Mouse (Mus musculus) olfactory bulb, adult 2 months (tissue): ENCODE results near the gene Tacstd2. TPM values are rescaled to one million over a fixed set of nuclear protein-coding genes. Genes with fewer than 3 reads are reported as not detected.
"Not testable (repeated sequence)": the region's sequence is repeated elsewhere in the genome, so short reads cannot be mapped to it uniquely, and the experiment has no call there.

Source experiments
- H3K27ac ChIP-seq: fragments of 200-500 bp; 2 replicates; pipeline ENCODE4 v1.5.1; 2012; ENCODE audit warnings: low read depth, low read length; ENCODE audit not compliant: insufficient read depth
- H3K4me1 ChIP-seq: fragments of 200-500 bp; 2 replicates; pipeline ENCODE4 v1.6.1; 2012; ENCODE audit warnings: low read length; ENCODE audit not compliant: control insufficient read depth, insufficient read depth
- H3K4me3 ChIP-seq: fragments of 200-500 bp; 2 replicates; pipeline ENCODE4 v1.5.1; 2012; ENCODE audit warnings: mild to moderate bottlenecking, low read depth, low read length, moderate library complexity; ENCODE audit not compliant: insufficient read depth
- CTCF ChIP-seq: fragments of 200-500 bp; IDR thresholded peaks from 2 replicates; pipeline ENCODE4 v1.5.1; 2012; ENCODE audit warnings: low read depth, mild to moderate bottlenecking, low read length, moderate library complexity; ENCODE audit not compliant: insufficient read depth
- POLR2A ChIP-seq: fragments of 200-500 bp; IDR thresholded peaks from 2 replicates; pipeline ENCODE4 v1.6.1; 2012; ENCODE audit warnings: mild to moderate bottlenecking, low read depth, low read length, moderate library complexity; ENCODE audit not compliant: insufficient read depth
- WGBS: fragments of 180-500 bp; shearing (Covaris S2); methylation state at CpG from one replicate; pipeline ENCODE4 v1.1.7; 2018; 5-methylcytosine and 5-hydroxymethylcytosine counted together
- polyA plus RNA-seq: library from polyadenylated mRNA; stranded (reverse); fragments of >200 nt; gene quantifications from 2 replicates; pipeline ENCODE4 v1.2.4, GENCODE M21; 2012; ENCODE audit warnings: low replicate concordance; ENCODE audit not compliant: missing spikeins, insufficient read depth, insufficient read length

Gene Tacstd2
- polyA plus RNA-seq, 1 experiment, result not detected

DNA sequence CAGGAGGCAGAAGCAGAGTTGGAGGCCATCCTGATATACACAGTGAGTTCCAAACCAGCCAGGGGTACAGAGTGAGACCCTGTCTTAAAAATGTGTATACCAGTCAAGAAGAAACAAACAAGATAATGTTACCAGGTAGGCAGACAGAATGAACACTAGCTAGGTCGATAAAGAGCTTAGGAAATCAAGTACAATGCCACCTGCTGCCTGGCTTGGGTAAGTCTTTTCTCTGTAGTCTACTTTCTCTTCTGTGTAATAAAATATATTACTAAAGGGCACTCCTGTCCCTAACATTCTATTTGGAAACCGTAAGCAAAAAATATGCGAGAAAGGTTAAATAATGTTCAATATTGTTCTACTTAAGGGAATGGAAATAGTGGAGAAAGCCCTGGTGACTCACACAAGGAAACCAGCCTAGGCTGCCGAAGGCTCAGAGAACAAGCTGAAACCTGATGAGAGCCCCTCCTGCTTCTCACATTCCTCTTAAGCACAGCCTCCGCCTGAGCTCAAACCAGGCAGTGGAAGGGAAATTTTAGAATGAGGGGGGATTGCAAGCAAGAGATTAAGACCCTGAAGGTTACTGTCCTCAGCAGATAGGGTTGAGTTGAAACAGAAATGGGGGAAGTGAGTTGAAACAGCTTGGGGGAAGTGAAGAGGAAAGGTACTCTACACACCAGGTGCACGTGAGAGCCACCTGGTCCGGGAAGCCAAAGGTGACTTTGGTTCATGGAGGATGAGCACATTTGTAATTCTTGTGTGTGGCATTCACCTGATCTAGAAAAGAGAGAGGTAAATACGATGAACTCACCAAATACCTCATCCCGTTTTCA, 4.4 kb downstream of the Tacstd2 start:
- WGBS, result 63% methylated on average over 9 of the region's 9 CpGs
- peaks cover 11% of the 10 kb centered on the region for H3K4me1 ChIP-seq
- no peak overlapping the region for H3K27ac ChIP-seq
- TF ChIP-seq CTCF (no peak), POLR2A (no peak)
- H3K4me3 ChIP-seq, result no peak overlapping the region

DNA sequence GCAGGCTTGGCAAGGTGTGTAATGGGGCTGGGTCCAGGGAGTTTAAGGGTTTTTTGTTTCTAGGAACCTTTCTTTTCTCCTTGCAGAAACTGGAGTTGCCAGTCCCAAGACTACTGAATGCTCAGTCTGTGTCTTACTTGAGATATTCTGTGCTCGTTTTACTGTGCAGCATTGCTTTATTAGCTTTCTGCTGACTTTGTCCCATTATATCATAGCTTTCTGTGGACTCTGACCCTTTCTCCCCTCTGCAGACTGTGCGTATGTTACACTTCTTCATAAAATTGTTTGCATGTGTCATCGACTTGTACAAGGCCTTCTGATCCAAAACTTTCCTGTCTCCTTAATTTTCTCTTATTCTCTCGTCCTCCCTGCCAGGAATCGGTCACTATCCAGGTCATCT, 9.2 kb downstream of the Tacstd2 start:
- no peak overlapping the region for H3K27ac ChIP-seq
- no peak for TF ChIP-seq CTCF
- TF ChIP-seq POLR2A, result no peak
- WGBS, result 85% methylated on average over 5 of the region's 5 CpGs
- no peak overlapping the region for H3K4me3 ChIP-seq
- H3K4me1 ChIP-seq, result no peaks in the 10 kb centered on the region

GRCm38 (mm10) chr6:67510752-67511151, 24.8 kb downstream of the Tacstd2 start:
- H3K4me1 ChIP-seq, result no peaks in the 10 kb centered on the region
- H3K27ac ChIP-seq, result no peak overlapping the region
- TF ChIP-seq POLR2A (no peak), CTCF (no peak)
- H3K4me3 ChIP-seq, result no peak overlapping the region

DNA sequence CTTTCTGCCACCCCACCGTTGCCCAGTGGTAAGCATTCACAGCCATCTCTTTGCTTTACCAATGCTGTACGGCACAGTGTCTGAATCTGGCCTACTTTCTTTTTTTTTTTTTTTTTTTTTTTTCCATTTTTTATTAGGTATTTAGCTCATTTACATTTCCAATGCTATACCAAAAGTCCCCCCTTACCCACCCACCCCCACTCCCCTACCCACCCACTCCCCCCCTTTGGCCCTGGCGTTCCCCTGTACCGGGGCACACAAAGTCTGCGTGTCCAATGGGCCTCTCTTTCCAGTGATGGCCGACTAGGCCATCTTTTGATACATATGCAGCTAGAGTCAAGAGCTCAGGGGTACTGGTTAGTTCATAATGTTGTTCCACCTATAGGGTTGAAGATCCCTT, 33.7 kb downstream of the Tacstd2 start:
- H3K4me1 ChIP-seq, H3K4me3 ChIP-seq, H3K27ac ChIP-seq: not testable (repeated sequence)
- WGBS, result 88% methylated on average over 2 of the region's 6 CpGs

DNA sequence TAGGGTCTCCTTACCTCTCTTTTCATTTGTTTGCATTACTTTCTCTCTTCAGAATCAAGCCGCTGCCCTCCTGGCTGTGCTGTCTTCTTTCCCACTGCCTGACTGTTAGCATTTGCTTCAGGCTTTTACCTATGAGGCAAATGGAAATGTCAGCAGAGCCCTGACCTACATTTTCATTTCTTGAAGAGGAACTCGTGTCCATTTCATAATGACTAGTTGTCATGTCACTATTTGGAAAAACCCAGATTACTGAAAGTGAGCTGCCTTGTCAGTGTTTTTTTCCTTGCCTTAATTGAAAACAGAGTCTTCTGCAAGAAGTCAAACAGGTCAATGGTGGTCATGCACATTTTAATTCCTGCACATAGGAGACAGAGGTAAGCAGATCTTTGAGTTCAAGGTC, 43.8 kb downstream of the Tacstd2 start, which contains the start of gene Il23r:
TSS of gene Il23r (minus strand) at position 101 of the 400 bp plus-strand sequence.
- TF ChIP-seq POLR2A (no peak), CTCF (no peak)
- Histone ChIP-seq H3K4me3 (no peak within 1 kb of the TSS), H3K27ac (no peak within 1 kb of the TSS), H3K4me1 (no peaks in the 10 kb centered on the region)
- 75% methylated on average over 2 of the region's 2 CpGs for WGBS

Other genes starting within 250 kb of the Tacstd2 start
- not detected in 2 replicates for gene Il12rb2, start 159.6 kb downstream of the Tacstd2 start, polyA plus RNA-seq
- gene Il23r, start 43.9 kb downstream of the Tacstd2 start, polyA plus RNA-seq, result not detected in 2 replicates